Mouse (Mus musculus) lung, adult 2 months (tissue): Measurements from ENCODE around the gene Ccdc163. TPM values are rescaled to one million over a fixed set of nuclear protein-coding genes. Genes with fewer than 3 reads are reported as not detected.
"Not testable (repeated sequence)": the region's sequence is repeated elsewhere in the genome, so short reads cannot be mapped to it uniquely, and the experiment has no call there.

Source experiments
- DNase-seq: peaks from one replicate; pipeline ENCODE4 v3.0.0; 2022
- H3K4me1 ChIP-seq: fragments of 200-500 bp; 2 replicates; pipeline ENCODE4 v1.6.1; 2011; ENCODE audit warnings: low read length; ENCODE audit not compliant: control insufficient read depth, insufficient read depth
- H3K4me3 ChIP-seq: fragments of 200-500 bp; replicated peaks from 2 replicates; pipeline ENCODE3; 2011; ENCODE audit warnings: low read depth, mild to moderate bottlenecking, control low read depth, low read length; ENCODE audit errors: extremely low read depth
- CTCF ChIP-seq: fragments of 200-500 bp; IDR thresholded peaks from 2 replicates; pipeline ENCODE4 v1.5.1; 2011; ENCODE audit warnings: mild to moderate bottlenecking, low read length, control low read depth; ENCODE audit not compliant: insufficient read depth
- POLR2A ChIP-seq: fragments of 200-500 bp; IDR thresholded peaks from 2 replicates; pipeline ENCODE4 v1.6.1; 2011; ENCODE audit warnings: low read depth, mild to moderate bottlenecking, control low read depth, low read length, borderline replicate concordance; ENCODE audit errors: extremely low read depth
- WGBS: fragments of 180-500 bp; shearing (Covaris S2); methylation state at CpG from one replicate; pipeline ENCODE4 v1.1.7; 2018; 5-methylcytosine and 5-hydroxymethylcytosine counted together
- polyA plus RNA-seq: library from polyadenylated mRNA; depleted of rRNA; stranded (reverse); fragments of >200 nt; gene quantifications from 2 replicates; pipeline ENCODE4 v1.2.3, GENCODE M21; 2012

The Ccdc163 gene
- polyA plus RNA-seq, 1 experiment: 27.4 TPM

DNA sequence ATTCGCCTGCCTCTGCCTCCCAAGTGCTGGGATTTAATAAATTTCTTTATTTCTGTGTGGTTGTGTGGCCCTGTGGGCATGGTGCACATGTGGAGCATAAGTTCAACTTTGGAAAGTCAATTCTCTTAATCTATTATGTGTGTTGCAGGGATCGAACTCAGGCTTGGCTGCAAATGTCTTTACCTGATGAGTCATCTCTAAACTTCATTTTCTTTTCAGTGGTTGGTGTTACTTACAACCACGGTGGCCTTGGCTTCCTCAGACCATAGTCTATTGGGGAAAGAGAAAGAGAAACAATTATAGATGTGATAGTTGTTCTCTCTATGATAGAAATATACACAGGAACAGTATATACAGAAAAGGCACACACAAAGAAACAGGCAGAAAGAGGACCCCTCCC, 32.3 kb upstream of the Ccdc163 start:
- WGBS: 76% methylated on average over 3 of the region's 3 CpGs
- no peak for TF ChIP-seq POLR2A
- TF ChIP-seq CTCF: no peak
- no peak for DNase-seq
- Histone ChIP-seq H3K4me3 (no peak overlapping the region), H3K4me1 (no peaks in the 10 kb centered on the region)

DNA sequence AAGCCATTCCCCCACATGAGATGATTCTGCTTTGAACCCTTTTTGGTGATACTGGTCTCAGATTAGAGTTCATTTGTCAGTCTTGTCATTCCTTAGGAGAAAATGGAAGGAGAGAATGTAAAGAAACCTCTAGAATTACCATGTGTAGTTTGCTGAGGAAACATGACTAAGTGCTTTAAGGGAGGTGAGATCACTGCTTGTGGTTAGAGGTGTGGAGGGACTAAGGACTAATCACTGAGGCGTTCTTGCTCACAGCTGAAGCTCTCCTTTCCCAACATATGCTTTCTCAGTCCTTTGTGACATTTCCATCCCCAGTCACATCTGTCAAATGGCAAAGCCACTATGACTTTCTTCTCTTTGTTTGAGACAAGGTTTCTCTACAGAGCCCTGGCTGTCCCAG, 30.5 kb upstream of the Ccdc163 start:
- H3K4me1 ChIP-seq: no peaks in the 10 kb centered on the region
- H3K4me3 ChIP-seq: no peak overlapping the region
- TF ChIP-seq CTCF (no peak), POLR2A (no peak)
- no peak for DNase-seq
- 65% methylated on average over 1 of the region's 1 CpGs for WGBS

DNA sequence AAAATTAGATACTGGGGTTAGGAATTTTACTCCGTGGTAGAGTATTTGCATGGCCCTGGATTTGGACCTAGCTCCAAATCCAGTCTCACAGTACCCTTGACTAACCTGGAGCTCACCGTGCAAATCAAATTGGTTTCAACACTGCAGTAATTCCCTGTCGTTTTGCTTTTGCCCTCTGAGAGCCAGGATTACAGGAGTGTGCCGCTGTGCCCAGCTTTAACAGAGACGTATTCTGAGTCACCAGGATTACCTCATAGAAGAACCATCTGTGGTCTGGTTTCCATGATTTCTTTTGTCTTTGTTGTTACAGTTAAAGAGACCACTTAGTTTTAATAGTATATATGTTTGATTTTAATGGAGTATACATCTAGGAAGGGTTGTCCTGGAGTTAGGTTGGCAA, 29.2 kb upstream of the Ccdc163 start:
- no peak for TF ChIP-seq CTCF
- TF ChIP-seq POLR2A: no peak
- no peaks in the 10 kb centered on the region for H3K4me1 ChIP-seq
- no peak for DNase-seq
- 52% methylated on average over 5 of the region's 5 CpGs for WGBS
- H3K4me3 ChIP-seq: no peak overlapping the region

DNA sequence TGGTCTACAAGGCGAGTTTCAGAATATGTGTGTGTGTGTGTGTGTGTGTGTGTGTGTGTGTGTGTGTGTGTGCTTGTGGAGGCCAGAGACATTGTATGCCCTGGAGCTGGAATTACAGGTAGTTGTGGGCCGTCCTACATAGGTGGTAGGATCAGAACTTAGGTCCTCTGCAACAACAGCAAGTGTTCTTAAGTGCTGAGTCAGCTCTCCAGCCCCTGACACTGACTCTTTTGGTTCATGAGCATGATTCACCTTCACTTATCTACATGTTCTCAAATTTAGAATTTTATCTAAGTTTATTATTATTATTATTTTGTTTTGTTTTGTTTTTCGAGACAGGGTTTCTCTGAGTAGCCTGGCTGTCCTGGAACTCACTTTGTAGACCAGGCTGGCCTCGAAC, 27.8 kb upstream of the Ccdc163 start:
- WGBS: 94% methylated on average over 4 of the region's 4 CpGs
- DNase-seq, H3K4me3 ChIP-seq, H3K4me1 ChIP-seq: not testable (repeated sequence)

DNA sequence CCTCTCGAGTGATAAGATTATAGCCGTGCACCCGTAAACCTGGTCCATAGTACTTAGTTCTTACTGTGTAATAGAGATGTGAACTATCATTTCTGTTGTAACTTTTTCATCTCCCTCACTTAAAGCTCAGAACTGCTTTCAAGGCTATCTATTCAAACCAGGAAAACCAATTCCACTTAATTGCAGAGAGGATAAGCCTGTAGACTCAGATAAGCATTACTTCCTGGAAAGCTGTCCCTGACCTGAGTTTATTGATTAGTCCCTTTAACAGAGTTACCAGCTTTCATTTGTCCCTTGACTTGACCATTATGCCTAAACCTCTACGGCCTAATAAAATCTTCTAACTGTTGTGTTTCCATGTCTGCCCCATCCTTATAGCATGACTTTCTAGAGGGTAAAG, 24.4 kb upstream of the Ccdc163 start:
- peaks cover 9% of the 10 kb centered on the region for H3K4me1 ChIP-seq
- no peak for DNase-seq
- no peak overlapping the region for H3K4me3 ChIP-seq
- WGBS: 81% methylated on average over 4 of the region's 4 CpGs
- TF ChIP-seq CTCF (no peak), POLR2A (no peak)

DNA sequence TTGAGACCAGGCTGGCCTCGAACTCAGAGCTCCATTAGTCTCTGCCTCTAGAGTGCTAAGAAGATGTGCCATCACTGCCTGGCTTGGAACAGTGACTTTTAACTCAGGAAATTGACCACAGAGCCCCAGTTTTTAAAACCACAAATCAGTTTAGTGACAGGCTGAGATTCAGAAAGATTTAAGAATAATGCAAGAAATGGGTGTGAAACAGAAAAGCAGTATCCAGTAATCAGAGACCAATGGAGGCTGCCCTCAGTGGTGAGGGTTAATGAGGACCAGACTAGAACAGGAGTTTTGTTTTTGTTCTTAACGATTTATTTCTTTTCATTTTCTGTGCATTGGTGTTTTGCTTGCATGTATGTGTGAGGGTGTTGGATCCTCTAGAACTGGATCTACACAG, 23.6 kb upstream of the Ccdc163 start:
- TF ChIP-seq POLR2A: no peak
- no peak for TF ChIP-seq CTCF
- DNase-seq: no peak
- WGBS: 75% methylated on average over 2 of the region's 2 CpGs
- H3K4me3 ChIP-seq: peak overlapping the region; percentile 88
- peaks cover 10% of the 10 kb centered on the region for H3K4me1 ChIP-seq

DNA sequence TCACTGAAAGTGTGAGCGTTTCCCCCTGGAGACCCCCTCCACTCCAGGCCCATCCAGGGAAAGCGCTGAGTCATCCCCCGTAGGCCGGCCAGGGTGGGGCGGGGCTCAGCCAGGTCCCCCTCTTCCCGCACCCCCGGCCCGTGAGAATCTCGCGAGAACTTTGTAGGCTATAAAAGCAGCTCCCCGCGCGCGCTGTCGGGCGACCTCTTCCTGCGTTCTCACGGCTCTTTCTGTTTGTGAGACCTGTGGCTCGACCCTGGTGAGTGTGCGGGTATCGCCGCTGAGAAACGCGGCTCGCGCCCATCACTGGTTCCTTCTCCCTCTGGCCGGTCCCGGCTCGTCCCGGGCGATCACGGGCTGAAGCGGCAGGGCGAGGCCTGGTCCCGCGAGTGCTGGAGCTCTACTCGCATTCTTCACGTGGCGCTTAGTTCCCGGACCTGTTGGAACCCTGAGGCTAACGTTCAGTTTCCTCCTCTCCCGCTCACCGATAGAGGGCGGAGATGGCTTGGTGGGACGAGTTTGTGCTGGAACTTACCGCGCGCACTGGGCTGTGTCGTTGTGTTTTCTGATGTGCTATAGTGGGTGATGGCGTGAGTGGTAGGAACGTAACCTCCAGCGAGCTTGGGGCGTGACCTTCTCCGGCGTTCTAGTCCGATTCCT, 22.8 kb upstream of the Ccdc163 start, which contains the start of gene Prdx1:
Prdx1 (plus strand) TSS at position 143 of the 660 bp plus-strand sequence.
- peak; percentile 77 for TF ChIP-seq CTCF
- peak; percentile 99 for TF ChIP-seq POLR2A
- under 1% methylated on average over 56 of the region's 56 CpGs for WGBS
- DNase-seq: peak; percentile 98
- Histone ChIP-seq H3K4me1 (peaks cover 10% of the 10 kb centered on the region), H3K4me3 (peak within 1 kb of the TSS; percentile 88)

DNA sequence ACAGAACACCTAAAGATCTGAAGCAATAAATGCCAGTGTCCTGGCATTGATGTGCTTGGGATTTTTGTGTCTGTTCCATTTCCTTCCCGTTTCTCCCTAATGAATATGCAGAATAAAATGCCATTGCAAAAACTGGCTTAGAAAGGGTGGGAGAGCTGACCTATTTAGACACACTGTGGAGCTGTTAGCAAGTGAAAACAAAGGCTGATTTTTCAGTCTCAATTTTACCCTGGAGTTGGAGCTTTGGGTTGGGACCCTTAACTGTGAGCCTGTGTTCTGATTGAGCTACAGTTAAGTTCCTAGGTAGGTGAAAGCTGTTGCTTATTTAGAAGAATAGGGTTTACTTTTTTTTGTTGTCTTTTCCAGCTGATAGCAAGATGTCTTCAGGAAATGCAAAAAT, 21.3 kb upstream of the Ccdc163 start:
- Histone ChIP-seq H3K4me1 (peaks cover 13% of the 10 kb centered on the region), H3K4me3 (no peak overlapping the region)
- 6% methylated on average over 1 of the region's 1 CpGs for WGBS
- TF ChIP-seq POLR2A (no peak), CTCF (no peak)
- DNase-seq: no peak

DNA sequence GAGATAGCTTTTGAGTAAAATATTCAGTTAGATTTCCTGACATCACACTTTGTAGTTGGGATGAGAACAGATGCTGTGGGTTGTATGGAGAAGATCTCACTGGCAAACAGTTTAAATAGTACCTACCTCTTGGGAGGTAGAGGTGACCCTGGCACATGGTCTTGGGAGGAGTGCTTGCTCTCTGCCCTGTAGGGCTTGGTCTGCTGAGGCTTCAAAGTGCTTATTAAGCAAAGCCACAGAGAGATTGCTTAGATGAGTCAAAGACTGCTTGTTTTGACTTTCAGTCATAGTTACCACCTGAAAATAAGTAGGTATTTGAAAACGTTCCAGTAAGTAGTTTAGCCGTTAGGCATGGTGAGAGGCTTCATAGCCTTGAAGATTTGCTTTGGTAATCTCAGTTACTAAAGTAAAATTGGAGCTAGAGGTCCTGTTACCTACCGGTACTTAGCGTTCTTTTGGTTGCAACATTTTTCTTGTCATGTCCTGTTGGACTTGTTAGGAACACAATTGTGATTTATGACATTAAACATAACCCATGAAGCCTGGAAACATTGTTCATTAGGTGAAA, 18.9 kb upstream of the Ccdc163 start:
- TF ChIP-seq POLR2A (no peak), CTCF (no peak)
- Histone ChIP-seq H3K4me3 (no peak overlapping the region), H3K4me1 (peaks cover 13% of the 10 kb centered on the region)
- no peak for DNase-seq
- WGBS: 61% methylated on average over 4 of the region's 4 CpGs

DNA sequence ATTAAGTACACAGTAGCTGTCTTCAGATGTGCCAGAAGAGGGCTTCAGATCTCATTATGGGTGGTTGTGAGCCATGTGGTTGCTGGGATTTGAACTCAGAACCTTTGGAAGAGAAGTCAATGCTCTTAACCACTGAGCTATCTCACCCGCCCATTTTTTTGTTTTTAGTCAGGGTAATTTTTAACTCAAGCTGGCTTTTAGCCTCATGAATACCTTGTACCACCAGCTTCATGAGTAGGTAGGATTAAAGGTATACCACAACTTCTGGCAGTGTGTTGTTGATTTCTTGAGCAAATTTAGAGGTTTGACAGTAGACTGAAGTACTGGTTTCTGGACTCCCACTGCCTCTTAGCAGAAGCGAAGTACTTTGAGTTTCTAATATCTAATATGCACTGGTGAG, 16.2 kb upstream of the Ccdc163 start:
- Histone ChIP-seq H3K4me3 (no peak overlapping the region), H3K4me1 (peaks cover 7% of the 10 kb centered on the region)
- TF ChIP-seq CTCF: no peak
- TF ChIP-seq POLR2A: no peak
- 80% methylated on average over 2 of the region's 2 CpGs for WGBS
- DNase-seq: no peak

DNA sequence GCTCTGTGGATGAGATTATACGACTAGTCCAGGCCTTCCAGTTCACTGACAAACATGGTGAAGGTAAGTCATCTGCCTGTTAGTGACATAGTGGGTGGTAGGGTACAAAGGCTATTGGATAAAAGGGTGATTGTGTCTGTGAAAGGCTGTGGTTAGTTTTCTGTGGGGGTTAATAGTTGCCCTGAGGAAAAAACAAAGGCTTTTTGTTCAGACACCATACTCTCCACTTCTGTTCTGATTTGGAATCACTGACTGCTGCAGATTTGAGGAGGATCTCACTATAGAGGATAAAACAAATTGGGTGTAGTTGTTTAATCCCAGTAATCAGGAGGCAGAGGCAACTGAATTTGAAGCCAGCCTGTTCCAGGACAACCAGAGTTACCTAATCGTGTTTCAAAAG, 14.5 kb upstream of the Ccdc163 start:
- TF ChIP-seq CTCF (no peak), POLR2A (no peak)
- no peak overlapping the region for H3K4me3 ChIP-seq
- no peak for DNase-seq
- 81% methylated on average over 2 of the region's 2 CpGs for WGBS
- H3K4me1 ChIP-seq: peaks cover 5% of the 10 kb centered on the region
